Mouse (Mus musculus): ENCODE results near the gene Dmrt2.

Gene Dmrt2

DNA sequence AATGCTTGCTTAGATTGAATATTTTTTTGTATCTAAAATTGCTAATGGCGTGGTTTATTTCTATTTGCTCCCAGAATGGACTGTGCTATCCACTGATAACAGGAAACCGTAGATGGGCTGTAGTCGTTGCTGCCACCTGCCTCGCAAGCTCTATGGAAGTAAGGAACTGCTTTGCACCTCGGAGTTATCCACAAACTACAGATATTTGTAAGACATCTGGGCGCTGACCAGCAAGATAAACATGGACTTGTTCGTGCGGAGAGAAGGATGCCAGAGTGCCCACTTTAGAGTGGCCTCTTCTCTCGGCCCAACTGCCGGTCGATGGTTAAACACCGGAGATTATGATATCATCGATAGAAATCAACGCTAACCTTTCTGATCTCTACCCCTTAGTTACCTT is 530 bp upstream of the Dmrt2 start:
- no peaks in the 10 kb centered on the region for H3K36me3 ChIP-seq (ENCODE audit: insufficient read depth, low read length)
- peaks cover 23% of the 10 kb centered on the region for H3K4me1 ChIP-seq (replicated peaks; ENCODE audit: low read depth, low read length)
- H3K4me3 ChIP-seq (replicated peaks; ENCODE audit: low read length): peak overlapping the region; percentile 76
- H3K9me3 ChIP-seq (ENCODE audit: low read length): peaks cover 6% of the 10 kb centered on the region; the same call in 1 of the 2 replicates
- H3K27me3 ChIP-seq (ENCODE audit: insufficient read depth, low read length): peaks cover 97% of the 10 kb centered on the region
- TF ChIP-seq CTCF (conservative IDR thresholded peaks at IDR 0.05; ENCODE audit: low read length) (no peak), POU5F1 (IDR thresholded peaks at IDR 0.05; ENCODE audit: borderline replicate concordance, low read length) (no peak), NANOG (IDR thresholded peaks at IDR 0.05; ENCODE audit: borderline replicate concordance, low read length) (no peak)

DNA sequence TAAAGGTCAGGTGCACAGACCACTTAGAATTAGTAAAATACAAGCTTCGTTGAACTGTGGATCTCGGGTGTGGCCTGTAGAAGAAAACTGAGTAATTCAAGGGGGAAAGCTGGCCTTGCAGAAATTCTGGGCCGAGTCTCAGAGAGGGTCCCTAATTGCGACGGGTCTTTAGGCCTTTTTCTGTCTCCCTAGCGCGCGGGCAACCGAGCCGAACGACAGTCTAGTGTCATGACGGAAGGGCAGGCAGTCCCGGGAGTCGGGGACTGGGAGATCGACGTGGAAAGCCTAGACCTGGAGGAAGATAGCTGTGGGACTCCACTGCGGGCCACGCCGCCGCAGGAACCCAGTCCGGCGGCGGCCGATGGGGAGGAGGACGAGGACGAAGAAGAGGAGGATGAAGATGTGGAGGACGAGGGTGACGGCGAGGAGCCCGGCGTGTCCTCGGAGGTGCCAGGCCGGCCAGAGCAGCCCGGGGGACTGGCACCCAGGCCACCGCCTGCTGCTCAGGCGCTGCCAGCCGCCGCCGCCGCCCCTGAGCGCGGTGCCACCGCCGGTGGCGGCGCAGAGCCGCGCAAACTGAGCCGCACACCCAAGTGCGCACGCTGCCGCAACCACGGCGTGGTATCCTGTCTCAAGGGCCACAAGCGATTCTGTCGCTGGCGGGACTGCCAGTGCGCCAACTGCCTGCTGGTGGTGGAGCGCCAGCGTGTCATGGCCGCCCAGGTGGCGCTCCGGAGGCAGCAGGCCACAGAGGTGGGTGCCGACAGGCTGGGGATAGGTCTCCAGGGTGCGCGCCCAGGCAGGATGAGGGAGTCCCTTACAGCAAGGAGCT is 1.2 kb downstream of the Dmrt2 start:
- Histone ChIP-seq H3K36me3 (ENCODE audit: insufficient read depth, low read length) (no peaks in the 10 kb centered on the region), H3K4me3 (replicated peaks; ENCODE audit: low read length) (peak overlapping the region; percentile 76), H3K9me3 (ENCODE audit: low read length) (peaks cover 21% of the 10 kb centered on the region), H3K4me1 (replicated peaks; ENCODE audit: low read depth, low read length) (peaks cover 21% of the 10 kb centered on the region), H3K27me3 (ENCODE audit: insufficient read depth, low read length) (peaks cover 91% of the 10 kb centered on the region)
- TF ChIP-seq CTCF (conservative IDR thresholded peaks at IDR 0.05; ENCODE audit: low read length) (no peak), POU5F1 (IDR thresholded peaks at IDR 0.05; ENCODE audit: borderline replicate concordance, low read length) (no peak), NANOG (IDR thresholded peaks at IDR 0.05; ENCODE audit: borderline replicate concordance, low read length) (no peak)

DNA sequence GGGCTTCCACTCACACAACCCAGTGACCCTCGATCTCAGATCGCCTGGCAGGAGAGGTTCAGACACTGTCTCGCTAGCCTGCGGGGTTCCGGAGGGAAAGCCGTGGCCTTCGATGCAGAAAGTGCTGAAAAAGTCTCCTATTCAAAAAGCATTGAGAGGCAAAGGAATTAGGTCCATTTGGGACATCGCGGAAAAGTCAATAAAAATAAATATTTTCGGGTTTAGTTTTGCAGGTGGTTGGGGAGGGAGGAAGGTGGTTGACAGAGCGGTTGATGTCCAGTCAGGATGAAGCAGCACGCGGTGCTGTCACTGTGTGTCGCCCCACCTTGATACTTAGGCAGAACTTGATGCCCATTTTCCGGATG is 1.8 kb downstream of the Dmrt2 start:
- Histone ChIP-seq H3K36me3 (ENCODE audit: insufficient read depth, low read length) (no peaks in the 10 kb centered on the region), H3K4me3 (replicated peaks; ENCODE audit: low read length) (peak overlapping the region; percentile 76), H3K9me3 (ENCODE audit: low read length) (peaks cover 21% of the 10 kb centered on the region), H3K27me3 (ENCODE audit: insufficient read depth, low read length) (peaks cover 85% of the 10 kb centered on the region), H3K4me1 (replicated peaks; ENCODE audit: low read depth, low read length) (peaks cover 21% of the 10 kb centered on the region)
- no peak for TF ChIP-seq CTCF (conservative IDR thresholded peaks at IDR 0.05; ENCODE audit: low read length)
- no peak for TF ChIP-seq NANOG (IDR thresholded peaks at IDR 0.05; ENCODE audit: borderline replicate concordance, low read length)
- TF ChIP-seq POU5F1 (IDR thresholded peaks at IDR 0.05; ENCODE audit: borderline replicate concordance, low read length): no peak

DNA sequence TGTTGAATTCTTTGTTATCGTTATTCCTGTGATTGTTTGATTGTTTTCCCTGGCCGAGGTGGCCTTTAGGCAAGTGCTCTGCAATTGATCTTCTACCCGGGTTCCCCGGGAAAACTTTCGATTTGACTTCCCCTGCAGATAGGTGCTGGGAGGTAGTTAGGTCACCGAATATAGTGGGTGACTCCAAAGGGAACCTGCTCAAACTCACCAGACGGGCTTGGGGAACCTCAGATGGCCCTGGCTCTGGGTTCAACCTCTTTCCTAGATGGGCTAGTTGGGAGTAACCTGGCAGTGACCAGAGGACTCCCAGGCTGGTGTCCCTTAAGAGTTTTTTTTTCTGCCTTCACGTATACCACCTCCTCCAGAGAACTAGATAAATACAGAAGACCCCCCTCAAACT is 2.5 kb downstream of the Dmrt2 start:
- Histone ChIP-seq H3K4me3 (replicated peaks; ENCODE audit: low read length) (no peak overlapping the region), H3K9me3 (ENCODE audit: low read length) (peaks cover 21% of the 10 kb centered on the region), H3K36me3 (ENCODE audit: insufficient read depth, low read length) (no peaks in the 10 kb centered on the region), H3K4me1 (replicated peaks; ENCODE audit: low read depth, low read length) (peaks cover 21% of the 10 kb centered on the region), H3K27me3 (ENCODE audit: insufficient read depth, low read length) (peaks cover 78% of the 10 kb centered on the region)
- TF ChIP-seq CTCF (conservative IDR thresholded peaks at IDR 0.05; ENCODE audit: low read length) (no peak), NANOG (IDR thresholded peaks at IDR 0.05; ENCODE audit: borderline replicate concordance, low read length) (no peak), POU5F1 (IDR thresholded peaks at IDR 0.05; ENCODE audit: borderline replicate concordance, low read length) (no peak)

DNA sequence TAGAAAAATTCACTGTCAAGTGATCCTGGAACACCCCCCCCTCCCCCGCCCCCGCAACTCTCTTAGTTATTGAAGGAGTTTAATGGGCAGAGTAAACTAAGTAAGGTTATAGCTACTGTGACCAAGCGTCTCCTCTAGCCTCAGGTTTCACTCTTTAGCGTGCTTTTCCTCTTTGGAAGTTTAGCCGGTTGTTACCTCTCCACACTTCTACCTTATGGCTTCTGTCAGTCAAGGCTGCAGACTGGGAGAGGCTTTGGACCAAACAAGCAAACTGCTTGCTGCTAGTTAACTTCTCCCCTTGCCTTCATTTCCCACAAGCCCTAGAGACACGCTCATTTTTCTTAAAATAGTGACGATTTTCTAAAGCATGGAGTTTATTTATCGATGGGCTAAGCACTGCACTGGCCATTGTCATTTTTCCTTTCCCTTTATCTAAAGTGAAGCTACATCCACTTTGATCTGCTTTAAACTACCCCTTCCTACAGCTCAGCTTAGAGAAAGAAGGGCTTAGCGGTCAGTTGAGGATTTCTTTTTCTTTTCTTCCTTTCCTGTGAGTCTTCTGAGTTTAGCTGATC is 3.7 kb downstream of the Dmrt2 start:
- Histone ChIP-seq H3K36me3 (ENCODE audit: insufficient read depth, low read length) (no peaks in the 10 kb centered on the region), H3K4me3 (replicated peaks; ENCODE audit: low read length) (no peak overlapping the region), H3K4me1 (replicated peaks; ENCODE audit: low read depth, low read length) (peaks cover 21% of the 10 kb centered on the region), H3K27me3 (ENCODE audit: insufficient read depth, low read length) (peaks cover 66% of the 10 kb centered on the region), H3K9me3 (ENCODE audit: low read length) (peaks cover 21% of the 10 kb centered on the region)
- TF ChIP-seq NANOG (IDR thresholded peaks at IDR 0.05; ENCODE audit: borderline replicate concordance, low read length): no peak
- no peak for TF ChIP-seq CTCF (conservative IDR thresholded peaks at IDR 0.05; ENCODE audit: low read length)
- TF ChIP-seq POU5F1 (IDR thresholded peaks at IDR 0.05; ENCODE audit: borderline replicate concordance, low read length): no peak

DNA sequence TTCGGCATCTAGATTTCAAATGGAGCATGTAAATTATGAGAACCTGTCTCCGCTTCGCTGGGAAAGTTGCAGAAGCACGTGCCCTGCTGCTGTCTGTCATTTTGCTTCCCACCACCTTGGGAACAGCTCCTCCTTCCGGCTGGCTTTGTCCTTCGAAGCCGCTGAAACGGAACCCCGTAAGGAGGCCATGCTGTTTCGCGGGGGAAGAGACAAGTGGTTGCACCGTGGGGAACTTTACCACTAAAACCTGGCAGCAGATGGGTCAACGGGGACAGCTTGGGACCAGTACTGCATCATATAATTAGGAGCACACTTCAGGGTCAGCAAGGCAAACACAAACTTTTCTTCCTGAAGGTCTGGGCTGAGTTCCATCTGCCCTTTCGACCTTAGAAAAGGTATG is 26.6 kb downstream of the Dmrt2 start:
- no peak for TF ChIP-seq POU5F1 (IDR thresholded peaks at IDR 0.05; ENCODE audit: borderline replicate concordance, low read length)
- no peak for TF ChIP-seq CTCF (conservative IDR thresholded peaks at IDR 0.05; ENCODE audit: low read length)
- TF ChIP-seq NANOG (IDR thresholded peaks at IDR 0.05; ENCODE audit: borderline replicate concordance, low read length): no peak
- Histone ChIP-seq H3K4me3 (replicated peaks; ENCODE audit: low read length) (no peak overlapping the region), H3K9me3 (ENCODE audit: low read length) (peaks cover 12% of the 10 kb centered on the region), H3K4me1 (replicated peaks; ENCODE audit: low read depth, low read length) (no peaks in the 10 kb centered on the region), H3K27me3 (ENCODE audit: insufficient read depth, low read length) (no peaks in the 10 kb centered on the region), H3K36me3 (ENCODE audit: insufficient read depth, low read length) (no peaks in the 10 kb centered on the region)

DNA sequence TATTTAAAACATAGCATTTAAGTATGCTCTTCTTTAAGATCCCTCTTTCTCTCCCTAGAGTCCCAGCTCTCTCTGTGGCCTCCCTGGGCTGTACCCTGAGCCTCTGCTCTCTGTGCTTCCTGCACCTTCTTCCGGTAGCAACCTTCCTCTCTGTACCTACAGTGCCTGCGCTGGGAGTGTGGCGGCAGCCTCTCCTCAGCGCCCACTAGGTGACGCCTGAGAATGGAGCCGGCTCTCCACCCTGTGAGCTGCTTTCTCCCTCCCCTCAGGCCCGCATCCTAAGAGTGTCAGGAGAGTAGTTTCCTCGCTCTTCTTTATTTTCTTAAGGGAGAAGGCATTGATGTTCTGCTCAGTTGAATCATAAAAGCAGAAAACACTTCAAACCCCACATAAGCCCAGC is 41.2 kb downstream of the Dmrt2 start:
- TF ChIP-seq NANOG (IDR thresholded peaks at IDR 0.05; ENCODE audit: borderline replicate concordance, low read length) (no peak), CTCF (conservative IDR thresholded peaks at IDR 0.05; ENCODE audit: low read length) (no peak), POU5F1 (IDR thresholded peaks at IDR 0.05; ENCODE audit: borderline replicate concordance, low read length) (no peak)
- H3K27me3 ChIP-seq (ENCODE audit: insufficient read depth, low read length): peaks cover 3% of the 10 kb centered on the region; the same call in 1 of the 2 replicates
- H3K9me3 ChIP-seq (ENCODE audit: low read length): no peaks in the 10 kb centered on the region; the same call in 1 of the 2 replicates
- H3K4me3 ChIP-seq (replicated peaks; ENCODE audit: low read length): no peak overlapping the region
- H3K36me3 ChIP-seq (ENCODE audit: insufficient read depth, low read length): no peaks in the 10 kb centered on the region
- H3K4me1 ChIP-seq (replicated peaks; ENCODE audit: low read depth, low read length): peaks cover 12% of the 10 kb centered on the region

DNA sequence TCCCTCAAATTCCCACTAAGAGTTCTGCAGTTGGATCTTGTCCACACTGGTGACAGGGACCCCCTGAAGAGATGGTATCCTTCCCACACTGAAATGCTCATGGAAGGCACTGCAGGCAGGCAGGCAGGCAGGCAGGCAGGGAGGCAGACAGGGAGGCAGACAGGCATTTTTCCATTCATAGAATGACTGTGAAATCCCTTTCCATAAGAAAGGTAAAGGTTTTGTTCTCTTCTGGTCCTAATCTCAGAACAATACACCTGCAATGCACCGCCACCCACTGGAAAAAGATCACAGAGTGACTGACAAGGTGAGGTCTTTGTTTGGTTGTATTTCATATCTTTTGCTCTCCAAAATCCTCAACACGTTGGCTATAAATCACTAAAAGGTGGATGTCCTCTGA is 42.7 kb downstream of the Dmrt2 start:
- TF ChIP-seq CTCF (conservative IDR thresholded peaks at IDR 0.05; ENCODE audit: low read length): no peak
- TF ChIP-seq POU5F1 (IDR thresholded peaks at IDR 0.05; ENCODE audit: borderline replicate concordance, low read length): peak; percentile 22; the same call in 1 of the 2 replicates
- TF ChIP-seq NANOG (IDR thresholded peaks at IDR 0.05; ENCODE audit: borderline replicate concordance, low read length): peak; percentile 54; the same call in 1 of the 2 replicates
- H3K36me3 ChIP-seq (ENCODE audit: insufficient read depth, low read length): no peaks in the 10 kb centered on the region

More for the DNA sequence above, 42.7 kb downstream of the Dmrt2 start:
- Histone ChIP-seq H3K9me3 (ENCODE audit: low read length) (no peaks in the 10 kb centered on the region; the same call in 1 of the 2 replicates), H3K4me3 (replicated peaks; ENCODE audit: low read length) (no peak overlapping the region), H3K4me1 (replicated peaks; ENCODE audit: low read depth, low read length) (peaks cover 12% of the 10 kb centered on the region), H3K27me3 (ENCODE audit: insufficient read depth, low read length) (no peaks in the 10 kb centered on the region)
